ENCODE assay signal across 16 mouse cellular contexts in genomic region chr6:113351161-113351560, GRCm38 (mm10).
"Had no signal": no experiment of that assay in that cellular context is flagged by ENCODE, and none has a peak within 500 bp of the region (broad histone marks: within the 10 kb centered on the region; RNA-seq: fewer than 3 reads in every experiment).

No protein-coding gene starts in this region.

- H3K27ac ChIP-seq: kidney, postnatal 0 days; limb, embryonic 12.5 days; lung, embryonic 15.5 days; midbrain, embryonic 10.5 days; midbrain, embryonic 15.5 days; neural tube, embryonic 12.5 days; stomach, embryonic 15.5 days had no signal

- ATAC-seq: midbrain, embryonic 15.5 days had no signal

- H3K4me1 ChIP-seq: limb, embryonic 12.5 days; midbrain, embryonic 10.5 days; midbrain, embryonic 15.5 days; neural tube, embryonic 12.5 days; stomach, embryonic 15.5 days had no signal

- H3K9ac ChIP-seq: limb, embryonic 12.5 days; lung, embryonic 15.5 days; midbrain, embryonic 15.5 days; neural tube, embryonic 12.5 days; stomach, embryonic 15.5 days had no signal

- H3K27me3 ChIP-seq: limb, embryonic 12.5 days; lung, embryonic 15.5 days; midbrain, embryonic 15.5 days; neural tube, embryonic 12.5 days; stomach, embryonic 15.5 days had no signal

- DNase-seq: kidney, adult 11 months; kidney, adult 9 months; kidney, postnatal 36 days; layer of hippocampus, adult 9-11 months; layer of hippocampus, postnatal 36 days; liver; lung, postnatal 14 days; thymus, adult 2 months; thymus, postnatal 25 days had no signal

- H3K9me3 ChIP-seq: limb, embryonic 12.5 days; lung, embryonic 15.5 days; midbrain, embryonic 10.5 days; midbrain, embryonic 15.5 days; neural tube, embryonic 12.5 days; stomach, embryonic 15.5 days had no signal

- H3K36me3 ChIP-seq: limb, embryonic 12.5 days; lung, embryonic 15.5 days; midbrain, embryonic 10.5 days; midbrain, embryonic 15.5 days; neural tube, embryonic 12.5 days; stomach, embryonic 15.5 days had no signal

- H3K4me2 ChIP-seq: limb, embryonic 12.5 days; lung, embryonic 15.5 days; midbrain, embryonic 15.5 days; neural tube, embryonic 12.5 days; stomach, embryonic 15.5 days had no signal

- H3K4me3 ChIP-seq: limb, embryonic 12.5 days; lung, embryonic 15.5 days; midbrain, embryonic 10.5 days; midbrain, embryonic 15.5 days; neural tube, embryonic 12.5 days; stomach, embryonic 15.5 days had no signal
